ENCODE assay signal across 8 mouse cellular contexts in genomic region chr9:75610571-75611493, GRCm38 (mm10). TPM values are rescaled to one million over a fixed set of nuclear protein-coding genes. Genes with fewer than 3 reads are reported as not detected.
DNase-seq lines count a peak whose midpoint lies in the region; ATAC-seq and TF ChIP-seq lines count a peak whose summit lies in the region.

Gene Tmod2 (minus strand): TSS chr9:75611325.

- TF ChIP-seq CTCF in cortical plate, adult 2 months (IDR thresholded peaks at IDR 0.05; ENCODE audit: extremely low read depth, insufficient read depth, low read length), result no peak
- TF ChIP-seq CTCF in hindbrain, postnatal 0 days (IDR thresholded peaks at IDR 0.05; ENCODE audit: low read depth), result peak; percentile 43
- TF ChIP-seq CTCF in midbrain, postnatal 0 days (IDR thresholded peaks at IDR 0.05), result peak; percentile 20

- H3K4me2 ChIP-seq in hindbrain, postnatal 0 days (ENCODE audit: low read depth, low read length), result peak within 1 kb of the TSS; percentile 69
- peak within 1 kb of the TSS; percentile 88 for H3K4me2 ChIP-seq in limb, embryonic 13.5 days (replicated peaks)
- peak within 1 kb of the TSS; percentile 63 for H3K4me2 ChIP-seq in midbrain, postnatal 0 days (ENCODE audit: low read depth, low read length, poor library complexity, severe bottlenecking)

- peak; percentile 48; the same call in 1 of the 2 replicates for TF ChIP-seq POLR2A in cortical plate, adult 2 months (IDR thresholded peaks at IDR 0.05; ENCODE audit: extremely low read depth, insufficient read depth, low read length)

- no peaks in the 10 kb centered on the region for H3K36me3 ChIP-seq in hindbrain, postnatal 0 days (ENCODE audit: insufficient read depth, low read length)
- no peaks in the 10 kb centered on the region for H3K36me3 ChIP-seq in limb, embryonic 13.5 days
- H3K36me3 ChIP-seq in midbrain, postnatal 0 days (ENCODE audit: insufficient read depth, low read length), result no peaks in the 10 kb centered on the region

- no peaks in the 10 kb centered on the region for H3K9me3 ChIP-seq in hindbrain, postnatal 0 days (ENCODE audit: low read length)
- H3K9me3 ChIP-seq in limb, embryonic 13.5 days, result no peaks in the 10 kb centered on the region
- no peaks in the 10 kb centered on the region for H3K9me3 ChIP-seq in midbrain, postnatal 0 days (ENCODE audit: low read length)

- peak within 1 kb of the TSS; percentile 96 for H3K27ac ChIP-seq in cortical plate, adult 2 months (ENCODE audit: insufficient read depth, low read length)
- peak within 1 kb of the TSS; percentile 95 for H3K27ac ChIP-seq in hindbrain, postnatal 0 days
- no peak within 1 kb of the TSS for H3K27ac ChIP-seq in limb, embryonic 13.5 days
- peak within 1 kb of the TSS; percentile 96 for H3K27ac ChIP-seq in midbrain, postnatal 0 days (ENCODE audit: low read depth, low read length)

- no peaks in the 10 kb centered on the region for H3K27me3 ChIP-seq in hindbrain, postnatal 0 days (ENCODE audit: insufficient read depth, low read length)
- H3K27me3 ChIP-seq in limb, embryonic 13.5 days, result 0 out of 2 replicates have a peak, but pooled peaks cover 5% of the 10 kb centered on the region
- H3K27me3 ChIP-seq in midbrain, postnatal 0 days (ENCODE audit: insufficient read depth, low read length), result no peaks in the 10 kb centered on the region

- peak; percentile 94 for ATAC-seq in hindbrain, postnatal 0 days
- ATAC-seq in limb, embryonic 13.5 days (ENCODE audit: low FRiP score, low read depth), result peak; percentile 90
- peak; percentile 91 for ATAC-seq in midbrain, postnatal 0 days (ENCODE audit: low FRiP score)

- peak within 1 kb of the TSS; percentile 96 for H3K4me3 ChIP-seq in cortical plate, adult 2 months (ENCODE audit: insufficient read depth, low read length)
- H3K4me3 ChIP-seq in hindbrain, postnatal 0 days (ENCODE audit: low read length), result peak within 1 kb of the TSS; percentile 88
- H3K4me3 ChIP-seq in limb, embryonic 13.5 days, result peak within 1 kb of the TSS; percentile 77
- H3K4me3 ChIP-seq in midbrain, postnatal 0 days (ENCODE audit: low read depth, low read length), result peak within 1 kb of the TSS; percentile 90

- peaks cover 11% of the 10 kb centered on the region for H3K4me1 ChIP-seq in cortical plate, adult 2 months (ENCODE audit: control insufficient read depth, insufficient read depth, low read length)
- H3K4me1 ChIP-seq in hindbrain, postnatal 0 days (ENCODE audit: insufficient read depth, low read length), result no peaks in the 10 kb centered on the region
- peaks cover 3% of the 10 kb centered on the region; the same call in 1 of the 2 replicates for H3K4me1 ChIP-seq in limb, embryonic 13.5 days
- H3K4me1 ChIP-seq in midbrain, postnatal 0 days (ENCODE audit: insufficient read depth, low read length), result no peaks in the 10 kb centered on the region

- DNase-seq in left cerebral cortex, adult 18-20 months (ENCODE audit: low spot score in 2 of 2), result peak; percentile 71 to 83
- no peak for DNase-seq in left cerebral cortex, adult 11 months (ENCODE audit: low spot score)
- DNase-seq in gastrocnemius, adult 8-10 months (ENCODE audit: low spot score in 2 of 2), result peak; percentile 12 to 29
- peak; percentile 90 for DNase-seq in hindbrain, postnatal 0 days (ENCODE audit: low spot score)
- DNase-seq in midbrain, postnatal 0 days (ENCODE audit: low spot score), result peak; percentile 84
- peak; percentile 58 for DNase-seq in testis, postnatal 14 days (ENCODE audit: low spot score)

- 2% methylated on average over 74 of the region's 74 CpGs for WGBS in hindbrain, postnatal 0 days
- whole genome bisulfite sequencing in limb, embryonic 13.5 days, result under 1% methylated on average over 74 of the region's 74 CpGs
- WGBS in midbrain, postnatal 0 days, result under 1% methylated on average over 74 of the region's 74 CpGs

- peak within 1 kb of the TSS; percentile 90 for H3K9ac ChIP-seq in hindbrain, postnatal 0 days (replicated peaks; ENCODE audit: low read length)
- peak within 1 kb of the TSS; percentile 72 for H3K9ac ChIP-seq in limb, embryonic 13.5 days
- H3K9ac ChIP-seq in midbrain, postnatal 0 days (replicated peaks; ENCODE audit: low read length, poor library complexity, severe bottlenecking), result peak within 1 kb of the TSS; percentile 92

RNA-seq across cellular contexts. Expression of gene Tmod2, which starts in this region (rescaled TPM):
- 100 to 1,000 TPM; 333 to 352 TPM for total RNA-seq in left cerebral cortex, adult 18-20 months (2021)
- 108 and 112 TPM in 2 replicates for polyA plus RNA-seq in cortical plate, adult 2 months (2012; rRNA removed)
- 1 to 10 TPM; 2.2 to 4.7 (median 3.6) TPM for total RNA-seq in gastrocnemius, adult 8-10 months (2022)
- 125 and 126 TPM in 2 replicates for total RNA-seq in hindbrain, postnatal 0 days (2014; rRNA removed)
- 361 and 363 TPM in 2 replicates for polyA plus RNA-seq in hindbrain, postnatal 0 days (2015; fragmentation: Nextera tagmentation; extraction: Ambion mirVana)
- polyA plus RNA-seq in limb, embryonic 13.5 days (2015; fragmentation: Nextera tagmentation; extraction: Ambion mirVana), result 26.5 and 27.7 TPM in 2 replicates
- total RNA-seq in midbrain, postnatal 0 days (2014; rRNA removed), result 168 and 210 TPM in 2 replicates
- polyA plus RNA-seq in midbrain, postnatal 0 days (2015; fragmentation: Nextera tagmentation; extraction: Ambion mirVana), result 379 and 434 TPM in 2 replicates

Comparison
In these comparisons a context has a peak if more than half of its experiments do, and no peak if none do; other contexts are left out.
1. RNA of gene Tmod2 (total RNA-seq): 333 to 352 TPM in left cerebral cortex, adult 18-20 months, 168 to 210 TPM in midbrain, postnatal 0 days and 125 to 126 TPM in hindbrain, postnatal 0 days; 2.2 to 4.7 TPM in gastrocnemius, adult 8-10 months; every median in the first group is over 10 times any median in the second.
2. Peak in every context shown above with its lines, with median percentiles within 50 percentile points of each other: H3K4me3 ChIP-seq, ATAC-seq, H3K4me2 ChIP-seq and H3K9ac ChIP-seq.